Mouse (Mus musculus) ES-Bruce4 (cell line): ENCODE measurements around the gene Cfap77.

ENCODE experiments used
- CTCF ChIP-seq: IDR thresholded peaks from one replicate; pipeline ENCODE4 v1.8.1; 2011; ENCODE audit warnings: low read depth, low read length
- EP300 ChIP-seq: IDR thresholded peaks from 2 replicates; pipeline ENCODE4 v1.6.1; 2011; ENCODE audit warnings: low read depth, low read length; ENCODE audit not compliant: insufficient read depth
- POLR2A ChIP-seq: IDR thresholded peaks from one replicate; pipeline ENCODE4 v1.8.1; 2011; ENCODE audit warnings: low read length; ENCODE audit not compliant: insufficient read depth

- TF ChIP-seq POLR2A: no peak
- TF ChIP-seq CTCF: no peak
- TF ChIP-seq EP300: no peak
Observed at GRCm38 (mm10) chr2:28903871-28904270, 151.0 kb downstream of the Cfap77 start.
